Mouse (Mus musculus) embryonic facial prominence, embryonic 15.5 days (tissue): ENCODE measurements around the gene Atg9b. TPM values are rescaled to one million over a fixed set of nuclear protein-coding genes. Genes with fewer than 3 reads are reported as not detected.
"Not testable (repeated sequence)": the region's sequence is repeated elsewhere in the genome, so short reads cannot be mapped to it uniquely, and the experiment has no call there.

Source experiments
- ATAC-seq: fragments of 200-750 bp; cut with Nextera tagmentation; 2 replicates; pipeline ENCODE4 v1.8.0; 2017; ENCODE audit warnings: low read depth, moderate TSS enrichment; ENCODE audit not compliant: insufficient number of reproducible peaks, low FRiP score, low TSS enrichment
- H3K27ac ChIP-seq: fragments of 300-500 bp; sonication (generic); replicated peaks from 2 replicates; pipeline ENCODE4 v1.5.1; 2015; ENCODE audit warnings: mild to moderate bottlenecking, inconsistent platforms
- H3K27me3 ChIP-seq: fragments of 300-500 bp; sonication (generic); 2 replicates; pipeline ENCODE4 v1.6.1; 2015; ENCODE audit warnings: inconsistent platforms
- H3K36me3 ChIP-seq: fragments of 300-500 bp; sonication (generic); 2 replicates; pipeline ENCODE4 v1.6.1; 2015; ENCODE audit warnings: mild to moderate bottlenecking, inconsistent platforms
- H3K4me1 ChIP-seq: fragments of 300-500 bp; sonication (generic); 2 replicates; pipeline ENCODE4 v1.6.1; 2015; ENCODE audit warnings: inconsistent platforms
- H3K4me2 ChIP-seq: fragments of 300-500 bp; sonication (generic); replicated peaks from 2 replicates; pipeline ENCODE4 v1.6.1; 2015; ENCODE audit warnings: mild to moderate bottlenecking, inconsistent platforms
- H3K4me3 ChIP-seq: fragments of 300-500 bp; sonication (generic); replicated peaks from 2 replicates; pipeline ENCODE4 v1.5.1; 2015; ENCODE audit warnings: mild to moderate bottlenecking, inconsistent platforms
- H3K9ac ChIP-seq: fragments of 300-500 bp; sonication (generic); 2 replicates; pipeline ENCODE4 v1.6.1; 2015; ENCODE audit warnings: inconsistent platforms
- H3K9me3 ChIP-seq: fragments of 300-500 bp; sonication (generic); replicated peaks from 2 replicates; pipeline ENCODE4 v1.6.1; 2016; ENCODE audit warnings: inconsistent platforms
- WGBS: fragments of 180-500 bp; shearing (Covaris S2); methylation state at CpG from one replicate; pipeline ENCODE4 v1.1.7; 2015; 5-methylcytosine and 5-hydroxymethylcytosine counted together
- polyA plus RNA-seq: library from polyadenylated mRNA; unstranded; fragments of >200 nt; fragmentation: Nextera tagmentation; extraction: Ambion mirVana; gene quantifications from 2 replicates; pipeline ENCODE4 v1.2.1, GENCODE M21; 2015

Atg9b gene
- polyA plus RNA-seq, 1 experiment from 2014 or later = 3.9 TPM

- Histone ChIP-seq H3K9ac (no peak overlapping the region), H3K4me3 (no peak overlapping the region), H3K27ac (no peak overlapping the region), H3K36me3 (peaks cover 67% of the 10 kb centered on the region), H3K4me1 (no peaks in the 10 kb centered on the region), H3K9me3 (no peaks in the 10 kb centered on the region), H3K27me3 (no peaks in the 10 kb centered on the region), H3K4me2 (no peak overlapping the region)
- no peak for ATAC-seq
- 72% methylated on average over 6 of the region's 6 CpGs for WGBS
These were observed 12.8 kb upstream of the Atg9b start for GRCm38 (mm10) chr5:24404594-24405360.

GRCm38 (mm10) chr5:24401969-24402368 lies 10.0 kb upstream of the Atg9b start:
- Histone ChIP-seq H3K4me3 (no peak overlapping the region), H3K9me3 (no peaks in the 10 kb centered on the region), H3K9ac (no peak overlapping the region), H3K27me3 (no peaks in the 10 kb centered on the region), H3K36me3 (peaks cover 56% of the 10 kb centered on the region), H3K4me2 (no peak overlapping the region), H3K4me1 (no peaks in the 10 kb centered on the region), H3K27ac (no peak overlapping the region)
- 83% methylated on average over 9 of the region's 9 CpGs for WGBS
- no peak for ATAC-seq

- H3K4me2 ChIP-seq = no peak overlapping the region
- no peaks in the 10 kb centered on the region for H3K9me3 ChIP-seq
- no peaks in the 10 kb centered on the region for H3K4me1 ChIP-seq
- peaks cover 48% of the 10 kb centered on the region for H3K36me3 ChIP-seq
- H3K9ac ChIP-seq = no peak overlapping the region
- 90% methylated on average over 5 of the region's 5 CpGs for WGBS
- no peak overlapping the region for H3K27ac ChIP-seq
- H3K27me3 ChIP-seq = no peaks in the 10 kb centered on the region
- no peak overlapping the region for H3K4me3 ChIP-seq
- no peak for ATAC-seq
These were observed 9.1 kb upstream of the Atg9b start for GRCm38 (mm10) chr5:24400911-24401605.

GRCm38 (mm10) chr5:24400362-24400761 lies 8.4 kb upstream of the Atg9b start:
- ATAC-seq = peak; percentile 32; the same call in 1 of the 2 replicates
- Histone ChIP-seq H3K27me3 (no peaks in the 10 kb centered on the region), H3K4me3 (no peak overlapping the region), H3K36me3 (peaks cover 44% of the 10 kb centered on the region), H3K27ac (no peak overlapping the region), H3K4me1 (no peaks in the 10 kb centered on the region), H3K4me2 (no peak overlapping the region), H3K9ac (no peak overlapping the region), H3K9me3 (no peaks in the 10 kb centered on the region)
- WGBS = 91% methylated on average over 11 of the region's 11 CpGs

- no peaks in the 10 kb centered on the region for H3K27me3 ChIP-seq
- no peak for ATAC-seq
- H3K9me3 ChIP-seq = no peaks in the 10 kb centered on the region
- WGBS = 80% methylated on average over 10 of the region's 10 CpGs
- no peak overlapping the region for H3K4me3 ChIP-seq
- no peak overlapping the region for H3K9ac ChIP-seq
- H3K4me2 ChIP-seq = no peak overlapping the region
- no peak overlapping the region for H3K27ac ChIP-seq
- H3K4me1 ChIP-seq = peaks cover 5% of the 10 kb centered on the region
- H3K36me3 ChIP-seq = peaks cover 42% of the 10 kb centered on the region
These were observed 7.7 kb upstream of the Atg9b start for GRCm38 (mm10) chr5:24399686-24400085.

GRCm38 (mm10) chr5:24396254-24396653 lies 4.3 kb upstream of the Atg9b start:
- 85% methylated on average over 6 of the region's 6 CpGs for WGBS
- H3K27me3 ChIP-seq, H3K4me2 ChIP-seq, ATAC-seq, H3K27ac ChIP-seq, H3K9ac ChIP-seq, H3K4me3 ChIP-seq, H3K9me3 ChIP-seq: not testable (repeated sequence)
- Histone ChIP-seq H3K4me1 (peaks cover 12% of the 10 kb centered on the region), H3K36me3 (peaks cover 11% of the 10 kb centered on the region; the same call in 1 of the 2 replicates)

GRCm38 (mm10) chr5:24394165-24394894 lies 2.4 kb upstream of the Atg9b start:
- peak; percentile 96 for ATAC-seq
- under 1% methylated on average over 36 of the region's 36 CpGs for WGBS
- H3K36me3 ChIP-seq = no peaks in the 10 kb centered on the region
- peak overlapping the region; percentile 66 for H3K4me2 ChIP-seq
- no peak overlapping the region for H3K9ac ChIP-seq
- peaks cover 12% of the 10 kb centered on the region for H3K4me1 ChIP-seq
- peak overlapping the region; percentile 66 for H3K4me3 ChIP-seq
- H3K27me3 ChIP-seq = peaks cover 4% of the 10 kb centered on the region; the same call in 1 of the 2 replicates
- peak overlapping the region; percentile 82 for H3K27ac ChIP-seq
- no peaks in the 10 kb centered on the region for H3K9me3 ChIP-seq

- no peak for ATAC-seq
- H3K27me3 ChIP-seq = peaks cover 12% of the 10 kb centered on the region
- no peaks in the 10 kb centered on the region for H3K36me3 ChIP-seq
- WGBS = 23% methylated on average over 7 of the region's 7 CpGs
- no peak within 1 kb of the TSS for H3K9ac ChIP-seq
- peak within 1 kb of the TSS; percentile 66 for H3K4me2 ChIP-seq
- no peaks in the 10 kb centered on the region for H3K9me3 ChIP-seq
- H3K4me1 ChIP-seq = peaks cover 12% of the 10 kb centered on the region
- peak within 1 kb of the TSS; percentile 66 for H3K4me3 ChIP-seq
- H3K27ac ChIP-seq = peak within 1 kb of the TSS; percentile 82
These were observed 1.6 kb upstream of the Atg9b start, which contains the start of gene Abcb8 for GRCm38 (mm10) chr5:24393392-24393997. Gene Abcb8 (plus strand): TSS chr5:24393663.

- peaks cover 19% of the 10 kb centered on the region for H3K4me1 ChIP-seq
- no peak overlapping the region for H3K27ac ChIP-seq
- no peak overlapping the region for H3K4me2 ChIP-seq
- ATAC-seq = no peak
- no peaks in the 10 kb centered on the region for H3K36me3 ChIP-seq
- 72% methylated on average over 7 of the region's 7 CpGs for WGBS
- no peaks in the 10 kb centered on the region for H3K9me3 ChIP-seq
- peaks cover 19% of the 10 kb centered on the region for H3K27me3 ChIP-seq
- no peak overlapping the region for H3K4me3 ChIP-seq
- H3K9ac ChIP-seq = no peak overlapping the region
These were observed 781 bp upstream of the Atg9b start for GRCm38 (mm10) chr5:24392724-24393123.

GRCm38 (mm10) chr5:24389658-24390020 lies 2.3 kb downstream of the Atg9b start:
- Histone ChIP-seq H3K4me1 (peaks cover 23% of the 10 kb centered on the region), H3K4me3 (no peak overlapping the region), H3K27me3 (peaks cover 45% of the 10 kb centered on the region), H3K9ac (no peak overlapping the region), H3K27ac (no peak overlapping the region), H3K9me3 (no peaks in the 10 kb centered on the region), H3K4me2 (no peak overlapping the region), H3K36me3 (no peaks in the 10 kb centered on the region)
- WGBS = 76% methylated on average over 4 of the region's 4 CpGs
- no peak for ATAC-seq
